Mouse (Mus musculus) heart, adult 8-10 months (tissue): ENCODE results near the gene Cnot2. TPM values are rescaled to one million over a fixed set of nuclear protein-coding genes. Genes with fewer than 3 reads are reported as not detected.
"Not testable (repeated sequence)": the region's sequence is repeated elsewhere in the genome, so short reads cannot be mapped to it uniquely, and the experiment has no call there.

Experiments
- DNase-seq: peaks from one replicate; pipeline ENCODE4 v3.0.0; 2022; ENCODE audit warnings: low spot score
- total RNA-seq, 4 experiments: library from RNA; stranded (reverse); gene quantifications; 2 replicates each; pipeline ENCODE4 v1.2.4; 2022

Cnot2 gene
- total RNA-seq, result 10 to 100 TPM; 30.3 to 38.1 (median 35.3) TPM

GRCm38 (mm10) chr10:116581369-116581718 is at the start of gene Cnot2:
Gene Cnot2, minus strand, starts transcription at chr10:116581511.
- peak; percentile 89 for DNase-seq

DNA sequence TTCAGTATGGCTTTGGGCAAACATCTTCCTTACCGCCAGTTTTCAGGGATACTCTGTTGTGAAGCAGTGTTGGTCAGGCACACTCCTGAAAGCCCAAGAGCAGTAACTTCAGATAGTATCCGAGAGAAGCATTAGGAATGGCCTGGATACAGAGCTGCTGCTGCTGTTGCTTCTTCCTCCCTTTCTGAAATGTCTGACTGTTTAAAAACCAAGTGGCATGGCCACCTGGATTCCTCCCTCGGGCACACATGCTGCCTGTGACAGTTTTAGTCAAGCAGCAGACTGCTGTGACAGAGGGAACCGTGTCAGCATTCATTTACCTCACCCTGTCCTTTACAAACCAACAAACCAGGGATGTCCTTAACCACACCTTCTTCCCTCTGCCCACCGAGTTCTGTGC is 47.6 kb upstream of the Cnot2 start:
- no peak for DNase-seq

DNA sequence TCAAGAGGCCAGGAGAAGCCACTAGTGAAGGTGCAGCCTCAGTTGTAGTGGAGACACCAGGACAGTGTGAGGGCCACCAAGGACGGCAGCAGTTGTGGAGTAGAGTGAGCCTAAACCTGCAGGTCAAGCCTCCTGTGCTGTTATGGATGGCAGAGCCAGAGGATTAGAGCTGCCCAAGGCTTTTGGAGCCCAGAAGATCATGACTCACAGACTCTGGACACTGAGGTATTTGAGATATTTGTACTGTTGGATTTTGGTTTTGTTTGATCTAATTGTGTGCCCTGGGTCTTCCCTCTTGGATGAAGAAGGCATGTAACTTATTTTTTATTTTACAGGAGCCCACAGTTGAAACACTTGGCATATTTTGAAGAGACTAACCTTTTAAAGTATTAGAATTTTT is 44.7 kb upstream of the Cnot2 start:
- no peak for DNase-seq

DNA sequence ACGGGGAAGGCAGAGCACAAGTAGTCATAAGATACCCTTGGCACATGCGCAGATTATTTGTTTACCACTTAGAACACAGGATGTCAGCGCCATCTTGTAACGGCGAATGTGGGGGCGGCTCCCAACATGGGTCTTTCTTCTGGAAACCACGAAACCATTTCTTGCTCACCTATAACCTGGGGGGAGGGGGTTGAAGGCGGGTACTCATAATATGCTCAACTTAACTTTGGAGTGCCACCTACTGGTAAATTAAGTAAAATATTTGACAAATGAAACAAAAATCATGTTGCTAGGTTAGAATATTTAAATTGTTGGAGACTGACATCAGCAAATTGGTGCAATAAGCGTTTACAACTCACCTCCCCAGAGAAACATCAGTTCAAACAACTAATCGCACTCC is 31.9 kb upstream of the Cnot2 start:
- DNase-seq, result not testable (repeated sequence)

- no peak for DNase-seq
These were observed 23.5 kb upstream of the Cnot2 start for GRCm38 (mm10) chr10:116604905-116605162.

GRCm38 (mm10) chr10:116604081-116604904 is 23.0 kb upstream of the Cnot2 start:
- DNase-seq, result no peak

DNA sequence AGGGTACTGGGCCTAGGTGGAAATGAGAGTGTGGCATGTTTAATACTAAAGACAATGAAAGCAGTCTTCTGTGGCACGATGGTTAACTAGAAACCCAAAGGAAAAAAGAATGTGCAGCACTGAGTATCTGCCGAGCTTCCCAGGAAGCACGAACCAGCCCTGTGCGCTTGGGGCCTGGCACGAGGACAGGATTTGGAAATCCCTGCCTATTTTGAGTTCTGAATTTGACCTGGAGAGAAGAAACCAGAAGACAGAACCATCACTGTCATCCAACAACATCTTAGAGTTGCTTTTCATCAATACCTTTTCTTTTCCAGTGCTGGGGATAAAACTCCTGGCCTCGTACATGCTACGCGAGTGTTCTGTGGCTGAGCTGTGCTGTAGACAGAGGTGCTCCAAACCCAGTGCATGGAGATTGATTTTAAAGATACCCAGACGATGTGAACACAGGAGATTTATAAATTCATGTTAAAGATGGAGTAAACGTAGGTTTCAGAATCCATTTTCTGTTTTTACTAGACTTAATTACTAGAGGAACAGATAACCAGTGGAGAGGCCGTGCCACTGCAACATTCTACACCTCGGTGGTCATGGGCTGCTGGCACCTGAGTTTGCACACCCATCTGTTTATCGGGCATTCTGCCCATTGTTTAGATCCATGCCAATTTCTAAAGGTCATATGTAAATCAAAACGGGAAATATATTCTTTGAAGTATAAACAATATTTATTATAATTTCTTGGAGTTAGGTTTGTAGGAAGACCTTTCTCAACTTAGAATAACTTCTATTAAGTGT is 17.9 kb upstream of the Cnot2 start:
- DNase-seq, result no peak

DNA sequence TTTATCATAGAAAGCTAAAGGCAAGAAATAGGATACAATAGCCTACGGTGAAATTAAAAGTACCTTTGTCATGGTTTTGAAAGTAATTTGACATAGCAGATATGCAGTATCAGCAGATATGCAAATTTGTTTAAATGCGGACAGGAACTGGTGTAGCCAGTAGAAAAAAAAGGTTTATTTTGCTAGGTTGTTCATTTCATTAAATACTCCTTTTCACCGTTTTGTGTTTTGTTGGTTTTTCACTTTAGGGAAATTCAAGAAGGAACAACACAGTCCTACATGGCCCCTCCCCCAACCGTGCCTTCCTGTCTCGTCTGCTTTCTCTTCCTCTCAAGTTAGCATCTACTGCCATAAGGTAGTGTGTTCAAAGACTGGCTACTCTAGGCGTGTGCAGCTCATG is 1.4 kb upstream of the Cnot2 start:
- peak; percentile 32 for DNase-seq

- DNase-seq, result peak; percentile 12
These were observed 589 bp upstream of the Cnot2 start for GRCm38 (mm10) chr10:116581719-116582481.

- no peak for DNase-seq
These were observed 536 bp downstream of the Cnot2 start for GRCm38 (mm10) chr10:116580591-116581358.

- DNase-seq, result no peak
These were observed 1.8 kb downstream of the Cnot2 start for GRCm38 (mm10) chr10:116579478-116579877.

- DNase-seq, result no peak
These were observed 2.9 kb downstream of the Cnot2 start for GRCm38 (mm10) chr10:116578375-116578774.

- no peak for DNase-seq
These were observed 4.1 kb downstream of the Cnot2 start for GRCm38 (mm10) chr10:116577181-116577580.

DNA sequence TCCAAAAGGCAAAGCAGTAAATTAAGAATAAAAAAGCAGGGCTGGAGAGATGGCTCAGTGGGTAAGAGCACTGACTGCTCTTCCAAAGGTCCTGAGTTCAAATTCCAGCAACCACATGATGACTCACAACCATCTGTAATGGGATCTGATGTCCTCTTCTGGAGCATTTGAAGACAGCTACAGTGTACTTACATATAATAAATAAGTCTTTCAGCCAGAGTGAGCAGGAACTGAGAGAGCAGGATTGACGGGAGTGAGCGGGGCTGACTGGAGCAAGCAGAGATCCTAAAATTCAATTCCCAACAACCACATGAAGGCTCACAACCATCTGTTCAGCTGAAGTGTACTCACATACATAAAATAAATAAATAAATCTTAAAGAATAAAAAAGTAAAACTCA is 5.2 kb downstream of the Cnot2 start:
- not testable (repeated sequence) for DNase-seq

DNA sequence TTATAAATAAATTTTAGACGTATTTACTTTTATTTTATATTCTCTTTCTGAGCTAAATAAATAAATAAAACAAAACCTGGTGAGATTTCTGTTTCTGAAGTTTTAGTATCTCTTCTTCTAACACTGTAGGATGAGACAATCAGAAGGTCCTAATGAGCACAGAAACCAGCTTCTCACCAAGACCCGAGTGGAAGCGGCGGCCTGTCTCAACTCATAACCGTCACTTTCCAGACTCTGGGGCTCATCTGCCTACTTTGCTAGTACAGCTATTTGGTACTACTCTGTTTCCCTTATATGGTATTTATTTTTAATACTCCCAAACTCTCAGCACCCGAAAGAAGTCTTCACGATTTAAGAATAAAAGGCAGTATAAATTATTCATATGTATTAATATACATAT is 10.8 kb downstream of the Cnot2 start:
- no peak for DNase-seq

GRCm38 (mm10) chr10:116568539-116568938 is 12.8 kb downstream of the Cnot2 start:
- no peak for DNase-seq

DNA sequence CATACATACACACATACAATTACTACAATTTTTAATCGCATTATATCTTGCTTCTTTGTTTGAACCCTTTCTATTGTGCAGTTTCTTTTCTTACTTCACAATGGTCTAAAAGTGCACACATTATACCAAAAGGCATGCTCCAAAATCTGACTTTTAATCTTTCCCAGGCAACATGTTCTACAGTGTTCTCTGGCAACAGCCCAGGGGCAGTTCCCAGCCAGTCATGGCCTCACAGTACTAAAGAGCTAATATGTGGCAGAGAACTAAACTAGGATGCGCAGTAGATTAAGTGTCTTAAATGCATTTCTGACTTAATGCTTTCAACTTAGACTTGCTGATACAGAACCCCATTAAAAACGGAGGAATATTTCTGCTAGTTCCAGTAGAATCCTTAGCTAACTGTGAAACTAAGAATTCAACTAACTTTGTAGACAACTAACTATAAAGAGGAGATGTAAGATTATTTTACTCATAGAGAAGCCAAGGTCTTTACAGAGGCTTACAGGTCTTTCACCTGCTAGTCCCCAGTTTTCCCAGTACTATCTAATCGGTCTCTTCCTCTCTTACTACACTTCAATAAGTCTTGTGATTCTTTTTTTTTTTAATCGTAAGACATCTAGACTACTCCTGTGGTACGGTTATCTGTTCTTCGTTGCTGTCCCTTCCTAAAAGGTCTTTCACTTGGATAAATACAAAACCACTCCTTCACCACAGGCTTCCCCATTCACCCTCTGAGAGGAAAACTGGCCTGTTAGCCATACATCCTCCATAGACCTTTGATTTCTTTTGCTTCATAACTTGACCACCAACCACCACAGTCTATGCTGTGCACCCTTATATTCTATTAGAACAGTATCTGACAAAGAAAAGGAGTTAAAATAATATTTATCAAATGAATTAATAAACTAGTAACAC is 13.6 kb downstream of the Cnot2 start:
- no peak for DNase-seq

- DNase-seq, result not testable (repeated sequence)
These were observed 14.8 kb downstream of the Cnot2 start for GRCm38 (mm10) chr10:116566492-116566891.

GRCm38 (mm10) chr10:116564828-116565602 is 16.3 kb downstream of the Cnot2 start:
- DNase-seq, result no peak
